Mouse (Mus musculus) right cerebral cortex, adult 18-20 months (tissue): ENCODE data around the gene Sox6.
A peak's percentile ranks its signal among the peaks of the same experiment; 100 is the strongest.

Experiments
- DNase-seq: peaks from one replicate; pipeline ENCODE4 v3.0.0; 2022; ENCODE audit warnings: mixed read lengths

Gene Sox6

GRCm38 (mm10) chr7:115984076-115984475, 54.5 kb downstream of the Sox6 start:
- DNase-seq, result no peak

- DNase-seq, result no peak
These were observed 58.6 kb downstream of the Sox6 start for GRCm38 (mm10) chr7:115979813-115980512.

- DNase-seq, result no peak
These were observed 64.1 kb downstream of the Sox6 start for GRCm38 (mm10) chr7:115974518-115974917.

GRCm38 (mm10) chr7:115967186-115967585, 71.4 kb downstream of the Sox6 start:
- no peak for DNase-seq

- peak; percentile 62 for DNase-seq
These were observed 72.4 kb downstream of the Sox6 start for GRCm38 (mm10) chr7:115966181-115966580.

GRCm38 (mm10) chr7:115953046-115953445, 85.5 kb downstream of the Sox6 start:
- DNase-seq, result no peak

GRCm38 (mm10) chr7:115952235-115952634, 86.4 kb downstream of the Sox6 start:
- no peak for DNase-seq

GRCm38 (mm10) chr7:115951689-115952088, 86.9 kb downstream of the Sox6 start:
- DNase-seq, result no peak

GRCm38 (mm10) chr7:115947916-115948315, 90.7 kb downstream of the Sox6 start:
- DNase-seq, result no peak

GRCm38 (mm10) chr7:115946559-115946958, 92.0 kb downstream of the Sox6 start:
- DNase-seq, result no peak

- no peak for DNase-seq
These were observed 93.1 kb downstream of the Sox6 start for GRCm38 (mm10) chr7:115945516-115945915.

- no peak for DNase-seq
These were observed 94.3 kb downstream of the Sox6 start for GRCm38 (mm10) chr7:115944250-115944649.

GRCm38 (mm10) chr7:115941766-115942165, 96.8 kb downstream of the Sox6 start:
- no peak for DNase-seq

- DNase-seq, result no peak
These were observed 99.3 kb downstream of the Sox6 start for GRCm38 (mm10) chr7:115939292-115939691.

- DNase-seq, result no peak
These were observed 101.7 kb downstream of the Sox6 start for GRCm38 (mm10) chr7:115936908-115937307.

GRCm38 (mm10) chr7:115915338-115915737, 123.3 kb downstream of the Sox6 start:
- no peak for DNase-seq

GRCm38 (mm10) chr7:115910313-115910712, 128.3 kb downstream of the Sox6 start:
- DNase-seq, result no peak

- no peak for DNase-seq
These were observed 133.8 kb downstream of the Sox6 start for GRCm38 (mm10) chr7:115904798-115905207.

- DNase-seq, result no peak
These were observed 134.4 kb downstream of the Sox6 start for GRCm38 (mm10) chr7:115903931-115904797.

GRCm38 (mm10) chr7:115903368-115903767, 135.2 kb downstream of the Sox6 start:
- DNase-seq, result no peak

GRCm38 (mm10) chr7:115895831-115896230, 142.8 kb downstream of the Sox6 start:
- DNase-seq, result no peak

- no peak for DNase-seq
These were observed 143.4 kb downstream of the Sox6 start for GRCm38 (mm10) chr7:115895028-115895671.

- no peak for DNase-seq
These were observed 147.1 kb downstream of the Sox6 start for GRCm38 (mm10) chr7:115891482-115891881.

- no peak for DNase-seq
These were observed 148.7 kb downstream of the Sox6 start for GRCm38 (mm10) chr7:115889926-115890325.
